Mouse (Mus musculus) kidney, adult 2 months (tissue): ENCODE data around the gene Fam222b.

Source experiments
- CTCF ChIP-seq: fragments of 200-500 bp; conservative IDR thresholded peaks from 2 replicates; pipeline ENCODE4 v1.5.1; 2011; ENCODE audit warnings: low read depth, mild to moderate bottlenecking, control low read depth, low read length, moderate library complexity, mixed read lengths; ENCODE audit not compliant: insufficient read depth, insufficient read length
- POLR2A ChIP-seq: fragments of 200-500 bp; IDR thresholded peaks from one replicate; pipeline ENCODE4 v1.6.1; 2011; ENCODE audit warnings: low read depth, low read length, control low read depth

- TF ChIP-seq POLR2A = no peak
- no peak for TF ChIP-seq CTCF
Measured at GRCm38 (mm10) chr11:78074666-78075065, 19.8 kb upstream of the Fam222b start.
